Mouse (Mus musculus) ES-E14 (cell line): Measurements from ENCODE around the gene March1. TPM values are rescaled to one million over a fixed set of nuclear protein-coding genes. Genes with fewer than 3 reads are reported as not detected.
A peak's percentile ranks its signal among the peaks of the same experiment; 100 is the strongest.

Experiments
- DNase-seq: peaks from one replicate; pipeline ENCODE4 v3.0.0-alpha.2; 2013; ENCODE audit warnings: low read depth, low spot score
- H3K27ac ChIP-seq: 2 replicates; pipeline ENCODE4 v1.5.1; 2012; ENCODE audit warnings: low read depth, mild to moderate bottlenecking, low read length, moderate library complexity, mixed read lengths; ENCODE audit not compliant: poor library complexity, insufficient read depth, severe bottlenecking
- H3K36me3 ChIP-seq: 2 replicates; pipeline ENCODE4 v1.6.1; 2012; ENCODE audit warnings: mild to moderate bottlenecking, low read length, moderate library complexity, mixed read lengths; ENCODE audit not compliant: control insufficient read depth, poor library complexity, insufficient read depth, severe bottlenecking
- H3K4me1 ChIP-seq, 2 experiments: fragments of 150-350 bp in 1 of 2; sonication (generic) in 1 of 2; 2 replicates each; pipeline ENCODE4 v1.6.1; 2012; ENCODE audit warnings: low read length in 2 of 2, mild to moderate bottlenecking in 1 of 2, mixed read lengths in 1 of 2; ENCODE audit not compliant: control insufficient read depth in 2 of 2, insufficient read depth in 2 of 2, poor library complexity in 1 of 2
- H3K4me3 ChIP-seq, 2 experiments: fragments of 150-350 bp in 1 of 2; sonication (generic) in 1 of 2; 2 replicates each; pipeline ENCODE4 v1.5.1; 2012; ENCODE audit warnings: low read length in 2 of 2, low read depth in 1 of 2, mild to moderate bottlenecking in 1 of 2, mixed read lengths in 1 of 2; ENCODE audit not compliant: insufficient read depth in 1 of 2, poor library complexity in 1 of 2, severe bottlenecking in 1 of 2
- H3K9ac ChIP-seq: 2 replicates; pipeline ENCODE4 v1.6.1; 2012; ENCODE audit warnings: low read depth, mild to moderate bottlenecking, low read length, mixed read lengths; ENCODE audit not compliant: poor library complexity, insufficient read depth, severe bottlenecking
- H3K9me3 ChIP-seq: fragments of 150-350 bp; sonication (generic); 2 replicates; pipeline ENCODE4 v1.6.1; 2012; ENCODE audit warnings: low read depth, mild to moderate bottlenecking, low read length; ENCODE audit not compliant: control insufficient read depth, insufficient read depth
- CHD2 ChIP-seq: IDR thresholded peaks from 2 replicates; pipeline ENCODE4 v1.6.1; 2014; ENCODE audit warnings: mild to moderate bottlenecking, low read depth, low read length, inconsistent platforms
- HCFC1 ChIP-seq: IDR thresholded peaks from 2 replicates; pipeline ENCODE4 v1.6.1; 2012; ENCODE audit warnings: low read length, inconsistent platforms, borderline replicate concordance; ENCODE audit not compliant: insufficient read depth
- MAFK ChIP-seq: IDR thresholded peaks from 2 replicates; pipeline ENCODE4 v1.6.1; 2014; ENCODE audit warnings: mild to moderate bottlenecking, low read depth, low read length, inconsistent platforms; ENCODE audit not compliant: insufficient read depth
- ZC3H11A ChIP-seq: IDR thresholded peaks from 2 replicates; pipeline ENCODE4 v1.6.1; 2012; ENCODE audit warnings: low read depth, mild to moderate bottlenecking, inconsistent platforms, low read length, borderline replicate concordance
- ZNF384 ChIP-seq: IDR thresholded peaks from 2 replicates; pipeline ENCODE4 v1.6.1; 2012; ENCODE audit warnings: low read depth, low read length, inconsistent platforms
- in situ Hi-C, 2 experiments: fragments of 600-800 bp; cut with MboI; formaldehyde crosslinking; loops; one replicate each; pipeline ENCODE4 v1.15.1; 2025; ENCODE audit warnings: low sequenced_read_pairs in 2 of 2, inconsistent platforms in 1 of 2; ENCODE audit not compliant: unreplicated experiment in 2 of 2
- total RNA-seq: library from RNA; depleted of rRNA; stranded (reverse); fragments of 300-350 nt; gene quantifications from 2 replicates; pipeline ENCODE4 v1.2.3, GENCODE M21; 2012

March1 gene
- total RNA-seq, 1 experiment = 0.22 TPM

DNA sequence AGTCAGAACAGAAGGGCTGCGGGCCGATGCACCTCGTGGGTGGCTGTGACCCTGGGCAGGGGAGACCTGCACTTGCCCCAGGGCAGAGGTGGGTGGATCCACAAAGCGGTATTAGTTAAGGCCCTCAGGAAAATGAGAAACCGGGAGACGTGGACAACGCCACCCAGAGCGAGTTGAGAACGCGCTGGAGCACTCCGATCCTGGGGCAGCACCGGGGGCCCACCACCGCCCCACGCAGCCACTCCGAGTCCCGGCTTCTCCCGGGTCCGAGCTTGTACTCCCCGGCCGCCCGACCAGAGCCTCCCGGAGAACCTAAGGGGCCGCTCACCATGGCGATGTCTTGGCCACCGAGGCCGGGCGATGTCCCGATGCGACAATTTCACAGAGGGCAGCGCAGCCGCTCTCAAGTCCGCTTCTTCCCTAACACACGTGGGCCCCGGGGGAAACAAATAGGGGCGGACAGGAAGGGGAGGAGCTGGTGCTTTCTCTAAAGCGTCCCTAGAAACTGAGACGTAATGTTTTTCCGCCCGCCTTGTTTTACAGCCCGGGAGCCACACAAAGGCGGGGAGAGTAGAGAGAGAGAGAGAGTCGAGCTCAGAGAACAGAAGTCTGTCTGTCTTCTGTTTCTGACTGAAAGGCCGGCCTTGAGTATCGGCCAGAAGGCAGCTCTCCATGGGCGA lies 868.5 kb downstream of the March1 start, which contains the start of gene Tma16:
Gene Tma16, minus strand, starts transcription at position 447 of the 680 bp plus-strand sequence.
- peak; percentile 79 for DNase-seq
- no peaks in the 10 kb centered on the region for H3K9me3 ChIP-seq
- H3K4me3 ChIP-seq = peak within 1 kb of the TSS; percentile 84
- H3K36me3 ChIP-seq = peaks cover 18% of the 10 kb centered on the region
- H3K4me1 ChIP-seq = peaks cover 0 to 2% of the 10 kb centered on the region in 2 experiments; a peak in 2 of 4 replicates
- H3K9ac ChIP-seq = peak within 1 kb of the TSS; percentile 90
- no peak for TF ChIP-seq MAFK
- TF ChIP-seq CHD2 = peak; percentile 44; the same call in 1 of the 2 replicates
- TF ChIP-seq ZC3H11A = 0 out of 2 replicates have a peak, but pooled peaks have one; percentile 8
- TF ChIP-seq HCFC1 = peak; percentile 87
- no peak for TF ChIP-seq ZNF384
- H3K27ac ChIP-seq = no peak within 1 kb of the TSS; the same call in 1 of the 2 replicates
- in situ Hi-C loops = no loop called here

DNA sequence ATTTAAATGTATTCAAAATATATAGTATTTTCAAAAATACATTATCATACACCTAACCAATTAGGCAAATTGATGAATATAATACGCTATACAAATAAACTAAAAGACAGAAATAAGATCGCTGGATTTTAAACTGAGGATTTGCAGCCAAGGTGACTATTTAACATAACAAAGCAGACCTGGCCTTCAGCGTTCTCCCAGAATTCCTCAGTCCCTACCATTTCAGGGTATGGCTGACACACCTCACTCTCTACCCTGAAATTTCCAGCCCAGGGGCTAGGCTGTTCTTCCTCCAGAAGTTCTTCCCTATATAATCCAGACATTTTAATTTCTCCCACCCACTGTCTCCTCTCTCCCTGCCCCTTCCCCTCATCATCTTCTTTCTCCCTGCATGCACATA lies 870.9 kb downstream of the March1 start:
- H3K4me1 ChIP-seq = peaks cover 0 to 2% of the 10 kb centered on the region in 2 experiments; a peak in 2 of 4 replicates
- no peak for TF ChIP-seq CHD2
- no peak overlapping the region; the same call in 1 of the 2 replicates for H3K9ac ChIP-seq
- no peak overlapping the region for H3K4me3 ChIP-seq
- peaks cover 3% of the 10 kb centered on the region; the same call in 1 of the 2 replicates for H3K36me3 ChIP-seq
- no peak overlapping the region for H3K27ac ChIP-seq
- DNase-seq = no peak
- H3K9me3 ChIP-seq = no peaks in the 10 kb centered on the region
- in situ Hi-C loops = no loop called here

DNA sequence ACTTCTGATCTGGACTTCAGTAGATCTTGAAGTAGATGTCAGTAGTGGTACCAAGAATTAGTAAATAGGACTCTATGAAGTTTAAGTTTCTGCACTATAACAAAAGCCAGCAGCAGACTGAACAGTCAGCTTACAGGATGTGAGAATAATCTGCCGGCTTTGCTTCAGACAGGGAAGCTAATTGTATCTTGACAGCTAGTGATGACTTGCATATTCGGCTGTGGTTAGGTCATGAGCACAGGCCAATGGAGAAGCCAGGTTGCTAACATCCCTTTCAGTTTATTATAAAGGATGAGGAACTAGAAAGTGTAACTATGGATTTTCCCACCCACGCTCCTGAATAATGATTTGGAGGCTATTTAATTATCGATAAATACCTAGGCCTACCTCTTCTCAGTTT lies 872.9 kb downstream of the March1 start:
- in situ Hi-C loops = no loop called here
- TF ChIP-seq ZC3H11A (no peak), ZNF384 (no peak), HCFC1 (no peak), MAFK (no peak), CHD2 (no peak)
- H3K9ac ChIP-seq = no peak overlapping the region
- H3K4me3 ChIP-seq = no peak overlapping the region
- no peaks in the 10 kb centered on the region for H3K36me3 ChIP-seq
- no peak overlapping the region for H3K27ac ChIP-seq
- H3K9me3 ChIP-seq = no peaks in the 10 kb centered on the region
- peaks cover 0 to 2% of the 10 kb centered on the region in 2 experiments; a peak in 2 of 4 replicates for H3K4me1 ChIP-seq
- no peak for DNase-seq

DNA sequence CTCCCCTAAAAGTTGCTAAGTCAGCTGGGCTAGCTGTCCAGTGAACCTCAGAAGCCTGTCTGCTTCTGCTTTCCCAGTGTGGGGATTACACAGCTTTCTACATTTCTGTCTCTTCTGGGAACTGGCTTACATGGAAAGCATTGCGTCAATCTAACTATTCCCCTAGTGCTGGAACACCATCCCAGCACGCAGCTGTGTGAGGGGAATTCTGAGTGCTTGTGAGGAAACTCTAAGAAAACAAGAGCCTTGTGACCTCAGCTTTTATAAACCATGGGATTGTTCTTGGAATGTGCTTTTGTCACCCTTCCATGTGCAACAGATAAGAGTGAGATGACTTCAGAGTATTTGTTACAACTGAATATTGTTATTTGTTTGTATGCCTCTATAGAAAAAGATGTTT lies 876.8 kb downstream of the March1 start:
- no peak overlapping the region for H3K9ac ChIP-seq
- no peak for DNase-seq
- no peak overlapping the region for H3K27ac ChIP-seq
- no peaks in the 10 kb centered on the region for H3K36me3 ChIP-seq
- no peaks in the 10 kb centered on the region for H3K4me1 ChIP-seq
- no peak overlapping the region for H3K4me3 ChIP-seq
- in situ Hi-C loops = no loop called here
- no peaks in the 10 kb centered on the region for H3K9me3 ChIP-seq
- TF ChIP-seq HCFC1 = no peak
- TF ChIP-seq MAFK = no peak
- no peak for TF ChIP-seq CHD2
- no peak for TF ChIP-seq ZNF384

DNA sequence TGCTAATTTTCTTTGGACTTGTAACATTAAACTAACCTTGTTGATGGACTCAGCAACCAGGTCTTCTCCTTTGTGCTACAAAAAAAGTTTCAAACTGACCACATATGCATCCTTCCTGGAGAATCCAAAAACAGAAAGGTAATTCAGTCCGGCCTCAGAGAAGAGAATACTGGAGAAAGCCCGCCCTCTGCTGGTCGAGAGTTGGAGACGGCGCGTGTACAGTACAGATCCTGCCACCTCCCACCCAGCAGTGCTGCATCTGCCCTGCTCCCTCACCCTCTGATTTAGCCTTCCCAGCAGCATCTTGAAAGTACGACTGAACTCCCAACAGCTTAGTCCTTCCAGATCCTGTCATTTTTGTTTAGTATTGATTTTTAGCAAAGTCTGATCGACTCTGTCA lies 878.0 kb downstream of the March1 start:
- no peak overlapping the region for H3K27ac ChIP-seq
- H3K36me3 ChIP-seq = no peaks in the 10 kb centered on the region
- no peak overlapping the region for H3K4me3 ChIP-seq
- no peak for DNase-seq
- H3K9ac ChIP-seq = no peak overlapping the region
- H3K9me3 ChIP-seq = no peaks in the 10 kb centered on the region
- no peaks in the 10 kb centered on the region for H3K4me1 ChIP-seq
- in situ Hi-C loops = no loop called here
- TF ChIP-seq MAFK (no peak), ZC3H11A (0 out of 2 replicates have a peak, but pooled peaks have one; percentile 26)
